Mouse (Mus musculus): Measurements from ENCODE around the gene Vmn1r124. TPM values are rescaled to one million over a fixed set of nuclear protein-coding genes. Genes with fewer than 3 reads are reported as not detected.
"Not testable (repeated sequence)": the region's sequence is repeated elsewhere in the genome, so short reads cannot be mapped to it uniquely, and the experiment has no call there.

Gene Vmn1r124
- polyA plus RNA-seq (2015; fragmentation: Nextera tagmentation; extraction: Ambion mirVana), result not detected in 2 replicates

DNA sequence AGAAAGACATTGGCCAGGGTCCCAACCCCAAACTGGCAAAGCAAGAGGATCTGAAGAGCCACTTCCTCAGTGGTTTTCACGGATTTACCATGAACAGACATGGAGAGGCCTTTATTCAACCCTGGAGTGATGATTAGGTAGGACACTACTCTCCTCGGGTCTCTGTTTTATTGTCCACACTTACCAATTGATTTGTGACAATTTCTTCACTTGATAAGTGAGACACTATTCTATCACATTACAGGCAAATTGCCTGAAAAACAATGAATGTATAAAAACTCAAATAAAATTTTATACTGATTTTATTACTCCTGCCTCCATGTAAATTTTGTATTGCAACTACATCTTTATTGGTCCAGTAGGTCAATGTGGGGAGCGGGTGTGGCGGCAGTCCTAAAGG lies at the start of gene Vmn1r124:
Gene Vmn1r124, minus strand, starts transcription at position 101 of the 400 bp plus-strand sequence.
- not testable (repeated sequence) for H3K9ac ChIP-seq (ENCODE audit: low read depth, low read length); H3K4me2 ChIP-seq (ENCODE audit: low read depth, low read length); H3K27me3 ChIP-seq (ENCODE audit: control insufficient read depth, insufficient read depth, low read depth, low read length); ATAC-seq (ENCODE audit: low read depth); H3K36me3 ChIP-seq (ENCODE audit: control insufficient read depth, insufficient read depth); H3K4me3 ChIP-seq (ENCODE audit: low read depth, low read length); H3K27ac ChIP-seq (ENCODE audit: low read length); H3K9me3 ChIP-seq (replicated peaks; ENCODE audit: control insufficient read depth, low read length); H3K4me1 ChIP-seq (ENCODE audit: control insufficient read depth, low read depth, low read length)
- WGBS (ENCODE audit: insufficient replicate concordance), result 60% methylated on average over 4 of the region's 4 CpGs

DNA sequence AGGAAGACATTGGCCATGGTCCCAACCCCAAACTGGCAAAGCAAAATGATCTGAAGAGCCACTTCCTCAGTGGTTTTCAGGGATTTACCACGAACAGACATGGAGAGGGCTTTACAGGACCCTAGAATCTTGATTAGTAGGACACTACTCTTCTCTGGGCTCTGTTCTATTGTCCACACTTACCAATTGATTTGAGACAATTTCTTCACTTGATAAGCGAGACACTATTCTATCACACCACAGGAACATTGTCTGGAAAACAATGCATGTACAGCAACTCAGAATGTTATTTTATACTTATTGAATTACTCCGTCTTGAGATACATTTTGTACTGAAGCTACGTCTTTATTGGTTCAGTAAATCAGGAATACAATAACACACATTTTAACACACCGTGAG lies 41.0 kb upstream of the Vmn1r124 start, which contains the start of gene Vmn1r126:
Gene Vmn1r126, minus strand, starts transcription at position 101 of the 400 bp plus-strand sequence.
- WGBS (ENCODE audit: insufficient replicate concordance), result no CpG with 5 or more reads among the region's 5 CpGs

DNA sequence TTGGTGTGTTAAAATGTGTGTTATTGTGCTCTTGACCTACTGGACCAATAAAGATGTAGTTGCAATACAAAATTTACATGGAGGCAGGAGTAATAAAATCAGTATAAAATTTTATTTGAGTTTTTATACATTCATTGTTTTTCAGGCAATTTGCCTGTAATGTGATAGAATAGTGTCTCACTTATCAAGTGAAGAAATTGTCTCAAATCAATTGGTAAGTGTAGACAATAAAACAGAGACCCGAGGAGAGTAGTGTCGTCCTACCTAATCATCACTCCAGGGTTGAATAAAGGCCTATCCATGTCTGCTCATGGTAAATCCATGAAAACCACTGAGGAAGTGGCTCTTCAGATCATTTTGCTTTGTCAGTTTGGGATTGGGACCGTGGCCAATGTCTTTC lies 11.5 kb upstream of the Vmn1r124 start, which contains the start of gene Vmn1r125:
Gene Vmn1r125, plus strand, starts transcription at position 301 of the 400 bp plus-strand sequence.
- not testable (repeated sequence) for ATAC-seq (ENCODE audit: low read depth); H3K4me2 ChIP-seq (ENCODE audit: low read depth, low read length); H3K4me3 ChIP-seq (ENCODE audit: low read depth, low read length); H3K9ac ChIP-seq (ENCODE audit: low read depth, low read length); H3K9me3 ChIP-seq (replicated peaks; ENCODE audit: control insufficient read depth, low read length); H3K27ac ChIP-seq (ENCODE audit: low read length); H3K4me1 ChIP-seq (ENCODE audit: control insufficient read depth, low read depth, low read length); H3K36me3 ChIP-seq (ENCODE audit: control insufficient read depth, insufficient read depth); H3K27me3 ChIP-seq (ENCODE audit: control insufficient read depth, insufficient read depth, low read depth, low read length)
- 32% methylated on average over 3 of the region's 3 CpGs for WGBS (ENCODE audit: insufficient replicate concordance)

More for the DNA sequence above, 41.0 kb upstream of the Vmn1r124 start, which contains the start of gene Vmn1r126:
- H3K4me3 ChIP-seq (ENCODE audit: low read depth, low read length); H3K9ac ChIP-seq (ENCODE audit: low read depth, low read length); H3K9me3 ChIP-seq (replicated peaks; ENCODE audit: control insufficient read depth, low read length); H3K27ac ChIP-seq (ENCODE audit: low read length); H3K27me3 ChIP-seq (ENCODE audit: control insufficient read depth, insufficient read depth, low read depth, low read length); H3K4me1 ChIP-seq (ENCODE audit: control insufficient read depth, low read depth, low read length); H3K36me3 ChIP-seq (ENCODE audit: control insufficient read depth, insufficient read depth); H3K4me2 ChIP-seq (ENCODE audit: low read depth, low read length); ATAC-seq (ENCODE audit: low read depth): not testable (repeated sequence)

Other genes starting within 250 kb of the Vmn1r124 start
- gene Vmn1r119, start 248.2 kb downstream of the Vmn1r124 start, polyA plus RNA-seq (2015; fragmentation: Nextera tagmentation; extraction: Ambion mirVana), result not detected in 2 replicates
- gene Vmn1r120, start 206.8 kb downstream of the Vmn1r124 start, polyA plus RNA-seq (2015; fragmentation: Nextera tagmentation; extraction: Ambion mirVana), result not detected in 2 replicates
- gene Vmn1r121, start 162.1 kb downstream of the Vmn1r124 start, polyA plus RNA-seq (2015; fragmentation: Nextera tagmentation; extraction: Ambion mirVana), result not detected in 2 replicates
- gene Vmn1r122, start 126.5 kb downstream of the Vmn1r124 start, polyA plus RNA-seq (2015; fragmentation: Nextera tagmentation; extraction: Ambion mirVana), result not detected in 2 replicates
- gene Vmn1r123, start 98.4 kb downstream of the Vmn1r124 start, polyA plus RNA-seq (2015; fragmentation: Nextera tagmentation; extraction: Ambion mirVana), result not detected in 2 replicates
- not detected in 2 replicates for gene Gm5157, start 70.2 kb downstream of the Vmn1r124 start, polyA plus RNA-seq (2015; fragmentation: Nextera tagmentation; extraction: Ambion mirVana)
- not detected in 2 replicates for gene Vmn1r125, start 11.6 kb upstream of the Vmn1r124 start, polyA plus RNA-seq (2015; fragmentation: Nextera tagmentation; extraction: Ambion mirVana)
- not detected in 2 replicates for gene Vmn1r126, start 40.9 kb upstream of the Vmn1r124 start, polyA plus RNA-seq (2015; fragmentation: Nextera tagmentation; extraction: Ambion mirVana)
- gene Vmn1r127, start 59.2 kb upstream of the Vmn1r124 start, polyA plus RNA-seq (2015; fragmentation: Nextera tagmentation; extraction: Ambion mirVana), result not detected in 2 replicates
- not detected in 2 replicates for gene Vmn1r128, start 88.8 kb upstream of the Vmn1r124 start, polyA plus RNA-seq (2015; fragmentation: Nextera tagmentation; extraction: Ambion mirVana)
- not detected in 2 replicates for gene Vmn1r129, start 100.7 kb upstream of the Vmn1r124 start, polyA plus RNA-seq (2015; fragmentation: Nextera tagmentation; extraction: Ambion mirVana)
- not detected in 2 replicates for gene Gm6882, start 172.1 kb upstream of the Vmn1r124 start, polyA plus RNA-seq (2015; fragmentation: Nextera tagmentation; extraction: Ambion mirVana)

All from liver, embryonic 16.5 days (tissue).